Mouse (Mus musculus) small intestine, adult 2 months (tissue): ENCODE data around the gene Rfx3.

ENCODE experiments used
- CTCF ChIP-seq: fragments of 200-500 bp; IDR thresholded peaks from 2 replicates; pipeline ENCODE4 v1.5.1; 2012; ENCODE audit warnings: low read depth, mild to moderate bottlenecking, control low read depth, inconsistent platforms, low read length, moderate library complexity, mixed read lengths; ENCODE audit not compliant: insufficient replicate concordance, insufficient read length; ENCODE audit errors: extremely low read depth
- POLR2A ChIP-seq: fragments of 200-500 bp; IDR thresholded peaks from 2 replicates; pipeline ENCODE4 v1.6.1; 2012; ENCODE audit warnings: low read depth, mild to moderate bottlenecking, control low read depth, inconsistent platforms, low read length, moderate library complexity

DNA sequence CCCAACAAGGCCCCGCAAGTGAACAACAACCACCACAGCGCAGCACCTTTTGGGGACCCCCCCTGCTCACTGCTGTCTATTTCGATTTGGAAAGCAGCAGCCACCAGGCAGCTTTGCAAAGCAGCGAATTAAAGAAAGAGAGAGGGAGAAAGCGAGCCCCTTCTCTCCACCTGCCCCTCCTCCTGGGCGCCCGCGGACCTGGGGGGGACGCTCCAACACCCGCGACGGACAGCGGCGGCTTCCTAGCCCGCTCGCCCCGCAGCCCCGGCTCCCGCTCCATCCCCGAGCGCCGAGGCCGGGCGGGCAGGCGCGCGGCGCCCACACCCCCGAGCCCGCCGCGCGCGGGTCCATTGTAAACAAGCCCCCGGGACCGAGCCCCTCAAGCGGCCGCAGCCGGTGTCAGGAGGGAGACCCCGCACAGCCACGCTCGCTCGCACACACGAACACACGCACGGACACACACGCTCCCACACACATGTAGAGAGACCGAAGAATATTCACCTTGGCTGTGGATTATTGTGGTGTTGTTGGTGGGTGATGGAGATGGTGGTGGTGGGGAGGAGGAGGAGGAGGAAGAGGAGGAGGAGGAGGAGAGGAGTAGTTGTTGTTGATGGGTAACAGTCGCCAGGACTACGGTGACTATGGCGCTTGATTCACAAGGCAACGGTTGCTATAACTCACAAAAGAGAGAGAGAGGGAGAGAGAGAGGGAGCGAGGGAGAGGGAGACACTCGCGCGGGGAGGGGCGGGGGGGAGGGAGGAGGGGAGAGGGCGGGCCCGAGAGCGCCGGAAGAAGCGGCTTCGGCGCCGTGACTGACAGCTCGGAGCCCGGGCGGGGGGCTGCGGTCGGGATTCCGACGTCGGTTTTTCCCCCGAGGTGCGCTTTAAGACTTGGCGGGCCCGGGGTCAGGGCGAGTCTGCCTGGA lies at the start of gene Rfx3:
- TF ChIP-seq POLR2A: no peak
- no peak for TF ChIP-seq CTCF
